In the genomic region with DNA sequence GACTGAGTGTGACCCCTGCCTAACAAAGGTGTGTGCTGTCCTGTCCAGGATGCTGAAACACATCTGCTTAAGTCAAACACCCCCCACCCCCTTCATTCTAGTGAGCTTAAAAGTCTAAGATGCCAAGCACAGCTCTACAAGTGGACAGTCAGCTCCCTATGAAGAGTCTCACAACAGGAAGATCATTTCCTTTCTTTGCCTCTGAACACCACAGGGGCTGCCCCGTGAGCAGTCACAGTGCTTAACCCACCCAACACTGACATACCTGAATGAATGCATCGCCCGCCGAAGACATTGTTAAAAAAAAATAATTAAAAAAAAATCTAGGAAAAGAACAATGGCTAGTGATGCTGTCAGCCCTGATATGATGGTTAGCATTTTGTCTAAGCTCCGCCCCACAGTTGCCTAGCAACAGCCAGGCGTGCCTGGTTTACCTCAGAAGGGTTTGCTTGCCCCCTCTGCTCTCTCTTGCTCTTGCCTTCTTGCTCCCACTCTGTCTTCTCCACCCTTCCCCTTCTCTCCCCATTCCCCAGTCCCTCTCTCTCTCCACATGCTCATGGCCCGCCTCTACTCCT, we compare ENCODE assay signal across 16 mouse cellular contexts.
DNase-seq lines count a peak whose midpoint lies in the region; ATAC-seq lines count a peak whose summit lies in the region.
"Had no signal": no experiment of that assay in that cellular context is flagged by ENCODE, and none has a peak within 500 bp of the region (broad histone marks: within the 10 kb centered on the region; RNA-seq: fewer than 3 reads in every experiment).

No protein-coding gene starts in this region.

- H3K9ac ChIP-seq in hindbrain, embryonic 13.5 days, result no peak overlapping the region
- H3K9ac ChIP-seq in embryonic facial prominence, embryonic 12.5 days, result no peak overlapping the region
- H3K9ac ChIP-seq: embryonic facial prominence, embryonic 15.5 days; heart, embryonic 13.5 days; limb, embryonic 12.5 days; liver, embryonic 15.5 days; midbrain, embryonic 12.5 days had no signal

- H3K4me3 ChIP-seq in hindbrain, embryonic 10.5 days, result no peak overlapping the region
- no peak overlapping the region for H3K4me3 ChIP-seq in hindbrain, embryonic 13.5 days
- no peak overlapping the region for H3K4me3 ChIP-seq in embryonic facial prominence, embryonic 12.5 days
- H3K4me3 ChIP-seq: embryonic facial prominence, embryonic 15.5 days; heart, embryonic 13.5 days; limb, embryonic 12.5 days; liver, embryonic 15.5 days; midbrain, embryonic 12.5 days had no signal

- no peak overlapping the region for H3K4me2 ChIP-seq in hindbrain, embryonic 13.5 days
- no peak overlapping the region for H3K4me2 ChIP-seq in embryonic facial prominence, embryonic 12.5 days (replicated peaks)
- H3K4me2 ChIP-seq: embryonic facial prominence, embryonic 15.5 days; heart, embryonic 13.5 days; limb, embryonic 12.5 days; liver, embryonic 15.5 days; midbrain, embryonic 12.5 days had no signal

- DNase-seq in hindbrain, embryonic 10.5 days (ENCODE audit: low spot score), result peak; percentile 39
- DNase-seq in spleen, postnatal 36 days (ENCODE audit: low spot score in 2 of 2), result peak; percentile 36
- DNase-seq in spleen, adult 12 weeks (ENCODE audit: low spot score), result no peak
- peak; percentile 75 for DNase-seq in thymus, postnatal 4 days
- DNase-seq in gastrocnemius, adult 18-20 months (ENCODE audit: low spot score), result no peak
- no peak for DNase-seq in frontal cortex, postnatal 36 days (ENCODE audit: low spot score in 2 of 2)
- DNase-seq: cerebellum, postnatal 36 days; kidney, adult 2 months had no signal

- H3K9me3 ChIP-seq in hindbrain, embryonic 10.5 days, result no peaks in the 10 kb centered on the region
- no peaks in the 10 kb centered on the region for H3K9me3 ChIP-seq in hindbrain, embryonic 13.5 days
- no peaks in the 10 kb centered on the region for H3K9me3 ChIP-seq in embryonic facial prominence, embryonic 12.5 days
- H3K9me3 ChIP-seq: embryonic facial prominence, embryonic 15.5 days; G1E; heart, embryonic 13.5 days; limb, embryonic 12.5 days; liver, embryonic 15.5 days; midbrain, embryonic 12.5 days had no signal

- no peaks in the 10 kb centered on the region for H3K27me3 ChIP-seq in hindbrain, embryonic 10.5 days (ENCODE audit: insufficient read depth, poor library complexity, severe bottlenecking)
- H3K27me3 ChIP-seq in hindbrain, embryonic 13.5 days, result no peaks in the 10 kb centered on the region
- H3K27me3 ChIP-seq in embryonic facial prominence, embryonic 12.5 days, result no peaks in the 10 kb centered on the region
- H3K27me3 ChIP-seq: embryonic facial prominence, embryonic 15.5 days; heart, embryonic 13.5 days; limb, embryonic 12.5 days; liver, embryonic 15.5 days had no signal

- H3K4me1 ChIP-seq in hindbrain, embryonic 10.5 days (replicated peaks), result peaks cover 23% of the 10 kb centered on the region
- no peaks in the 10 kb centered on the region; the same call in 1 of the 2 replicates for H3K4me1 ChIP-seq in hindbrain, embryonic 13.5 days (replicated peaks)
- peaks cover 22% of the 10 kb centered on the region for H3K4me1 ChIP-seq in embryonic facial prominence, embryonic 12.5 days

- ATAC-seq in hindbrain, embryonic 13.5 days (ENCODE audit: low FRiP score), result no peak
- ATAC-seq in embryonic facial prominence, embryonic 12.5 days (ENCODE audit: insufficient number of reproducible peaks, insufficient read depth, low FRiP score, low TSS enrichment), result 0 out of 2 replicates have a peak, but pooled peaks have one; percentile 52

- H3K27ac ChIP-seq in hindbrain, embryonic 10.5 days, result no peak overlapping the region
- no peak overlapping the region for H3K27ac ChIP-seq in hindbrain, embryonic 13.5 days
- no peak overlapping the region for H3K27ac ChIP-seq in embryonic facial prominence, embryonic 12.5 days
- H3K27ac ChIP-seq: embryonic facial prominence, embryonic 15.5 days; heart, embryonic 13.5 days; limb, embryonic 12.5 days; liver, embryonic 15.5 days; midbrain, embryonic 12.5 days had no signal

- WGBS in hindbrain, embryonic 10.5 days, result 68% methylated on average over 7 of the region's 7 CpGs
- 75% methylated on average over 7 of the region's 7 CpGs for WGBS in hindbrain, embryonic 13.5 days
- WGBS in embryonic facial prominence, embryonic 12.5 days, result 78% methylated on average over 7 of the region's 7 CpGs

- H3K36me3 ChIP-seq in hindbrain, embryonic 10.5 days, result no peaks in the 10 kb centered on the region
- no peaks in the 10 kb centered on the region for H3K36me3 ChIP-seq in hindbrain, embryonic 13.5 days
- no peaks in the 10 kb centered on the region for H3K36me3 ChIP-seq in embryonic facial prominence, embryonic 12.5 days
- H3K36me3 ChIP-seq: embryonic facial prominence, embryonic 15.5 days; G1E; heart, embryonic 13.5 days; limb, embryonic 12.5 days; liver, embryonic 15.5 days; midbrain, embryonic 12.5 days had no signal

Comparison
In these comparisons a context has a peak if more than half of its experiments do, and no peak if none do; other contexts are left out.
1. DNase-seq: peak in hindbrain, embryonic 10.5 days (single experiment), spleen, postnatal 36 days (2 of 2) and thymus, postnatal 4 days (single experiment); none in spleen, adult 12 weeks (single experiment), gastrocnemius, adult 18-20 months (single experiment) and frontal cortex, postnatal 36 days (0 of 2).